Mouse (Mus musculus): ENCODE measurements around the gene Foxn3.

DNA sequence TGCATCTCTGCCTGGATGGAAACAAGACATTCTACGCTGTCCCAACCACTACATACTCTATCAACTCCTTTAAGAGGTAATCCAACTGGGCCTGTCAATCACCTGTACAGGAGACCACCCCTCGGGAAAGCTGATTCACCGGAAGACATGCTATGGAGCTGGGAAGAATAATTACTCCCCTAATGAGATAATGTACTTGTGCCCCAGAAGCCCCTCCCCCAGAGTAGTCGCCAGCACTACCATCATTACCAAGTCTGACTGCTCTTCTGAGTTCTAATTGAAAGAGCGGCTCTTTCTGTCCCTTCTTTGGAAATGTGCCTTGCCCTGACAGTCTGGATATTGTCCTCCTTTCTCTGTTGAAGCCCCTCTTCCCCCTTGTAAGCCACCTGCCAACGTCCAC is 183.3 kb downstream of the Foxn3 start:
- no peak for TF ChIP-seq CTCF (IDR thresholded peaks at IDR 0.05; ENCODE audit: borderline replicate concordance, extremely low read depth, insufficient read depth, insufficient read length)
- no peak for TF ChIP-seq POLR2A (IDR thresholded peaks at IDR 0.05; ENCODE audit: borderline replicate concordance, extremely low read depth, insufficient read depth, insufficient read length, poor library complexity, severe bottlenecking)
